Mouse (Mus musculus) myocyte (in vitro differentiated cells): ENCODE results near the gene Prkca. TPM values are rescaled to one million over a fixed set of nuclear protein-coding genes. Genes with fewer than 3 reads are reported as not detected.

ENCODE experiments used
- H3K27me3 ChIP-seq: one replicate; pipeline ENCODE4 v1.6.1; 2011; ENCODE audit not compliant: control insufficient read depth, insufficient read depth, insufficient read length
- H3K36me3 ChIP-seq: one replicate; pipeline ENCODE4 v1.6.1; 2011; ENCODE audit not compliant: control insufficient read depth, insufficient read depth
- H3K4me2 ChIP-seq: one replicate; pipeline ENCODE4 v1.6.1; 2011; ENCODE audit warnings: low read depth, control low read depth
- H3K4me3 ChIP-seq: one replicate; pipeline ENCODE4 v1.5.1; 2011; ENCODE audit warnings: mild to moderate bottlenecking, control low read depth, moderate library complexity
- H3K79me2 ChIP-seq: one replicate; pipeline ENCODE4 v1.6.1; 2011; ENCODE audit not compliant: control insufficient read depth, insufficient read depth
- H3ac ChIP-seq: one replicate; pipeline ENCODE4 v1.6.1; 2011; ENCODE audit not compliant: control insufficient read depth, insufficient read length
- CEBPB ChIP-seq: IDR thresholded peaks from 2 replicates; pipeline ENCODE4 v1.6.1; 2011; ENCODE audit warnings: mild to moderate bottlenecking, moderate library complexity; ENCODE audit not compliant: poor library complexity, insufficient read depth, severe bottlenecking
- E2F4 ChIP-seq: IDR thresholded peaks from one replicate; pipeline ENCODE4 v1.6.1; 2011; ENCODE audit warnings: mild to moderate bottlenecking, control low read depth, moderate library complexity; ENCODE audit not compliant: insufficient read depth
- MAX ChIP-seq: IDR thresholded peaks from one replicate; pipeline ENCODE4 v1.6.1; 2011; ENCODE audit warnings: low read depth, mild to moderate bottlenecking, control low read depth
- MYOD1 ChIP-seq, 3 experiments: IDR thresholded peaks; one replicate each; pipeline ENCODE4 v1.6.1; 2011; ENCODE audit warnings: control low read depth in 2 of 3, low read depth in 2 of 3, mild to moderate bottlenecking in 2 of 3, moderate library complexity in 1 of 3; ENCODE audit not compliant: insufficient read length in 2 of 3, control insufficient read depth in 1 of 3
- MYOG ChIP-seq, 3 experiments: IDR thresholded peaks; one replicate each; pipeline ENCODE4 v1.6.1; 2011; ENCODE audit warnings: control low read depth in 2 of 3, low read depth in 2 of 3, mild to moderate bottlenecking in 2 of 3; ENCODE audit not compliant: insufficient read length in 2 of 3, control insufficient read depth in 1 of 3, insufficient read depth in 1 of 3
- POLR2A ChIP-seq: IDR thresholded peaks from one replicate; pipeline ENCODE4 v1.6.1; 2011; ENCODE audit warnings: low read depth, mild to moderate bottlenecking, control low read depth, moderate library complexity; ENCODE audit not compliant: insufficient read length
- POLR2AphosphoS2 ChIP-seq: IDR thresholded peaks from one replicate; pipeline ENCODE4 v1.6.1; 2011; ENCODE audit warnings: low read depth, control low read depth; ENCODE audit not compliant: insufficient read length
- REST ChIP-seq: IDR thresholded peaks from one replicate; pipeline ENCODE4 v1.6.1; 2011; ENCODE audit warnings: mild to moderate bottlenecking, control low read depth, moderate library complexity; ENCODE audit not compliant: insufficient read depth, insufficient read length
- SRF ChIP-seq: IDR thresholded peaks from one replicate; pipeline ENCODE4 v1.6.1; 2011; ENCODE audit warnings: low read depth; ENCODE audit not compliant: control insufficient read depth, insufficient read length
- TCF12 ChIP-seq: IDR thresholded peaks from one replicate; pipeline ENCODE4 v1.6.1; 2011; ENCODE audit warnings: mild to moderate bottlenecking, control low read depth; ENCODE audit not compliant: poor library complexity, insufficient read depth, severe bottlenecking
- TCF3 ChIP-seq: IDR thresholded peaks from one replicate; pipeline ENCODE4 v1.6.1; 2011; ENCODE audit warnings: low read depth, control low read depth; ENCODE audit not compliant: insufficient read length
- USF1 ChIP-seq: IDR thresholded peaks from one replicate; pipeline ENCODE4 v1.6.1; 2011; ENCODE audit warnings: low read depth, mild to moderate bottlenecking, control low read depth, moderate library complexity
- polyA plus RNA-seq: library from polyadenylated mRNA; unstranded; fragments of >200 nt; fragmentation: generic; extraction: Trizol; gene quantifications from one replicate; pipeline ENCODE4 v1.2.1, GENCODE M21; 2012; ENCODE audit warnings: missing spikeins

The Prkca gene
- polyA plus RNA-seq, 1 experiment = 15.3 TPM

DNA sequence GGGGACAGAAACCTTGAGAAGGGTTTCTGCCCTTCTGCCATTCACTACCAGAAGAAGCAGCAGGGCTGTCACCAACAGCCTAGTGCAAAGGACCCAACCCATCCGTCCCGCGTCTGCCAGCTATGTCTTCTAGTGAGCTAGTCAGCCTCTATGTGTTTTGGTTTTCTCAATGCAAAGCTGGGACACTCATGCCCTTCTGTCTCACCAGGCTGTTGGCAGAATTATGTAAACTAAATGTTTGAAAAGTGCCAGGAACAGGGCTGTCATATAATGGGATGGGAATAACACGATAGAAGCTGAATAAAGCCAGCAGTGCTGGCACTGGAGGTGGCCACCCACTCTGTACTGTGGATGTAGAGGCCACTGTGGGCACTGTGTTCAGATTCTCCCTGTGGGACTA, 393.1 kb downstream of the Prkca start:
- Histone ChIP-seq H3K79me2 (no peaks in the 10 kb centered on the region), H3K4me2 (no peak overlapping the region), H3K36me3 (peaks cover 8% of the 10 kb centered on the region), H3K27me3 (no peaks in the 10 kb centered on the region), H3ac (no peak overlapping the region), H3K4me3 (no peak overlapping the region)
- TF ChIP-seq E2F4 (no peak), USF1 (no peak), REST (no peak), POLR2A (no peak), SRF (no peak), POLR2AphosphoS2 (no peak), CEBPB (no peak), TCF3 (no peak), MYOG (IDR thresholded peaks at IDR 0.05; ENCODE audit: control insufficient read depth in 1 of 3, insufficient read depth in 1 of 3, insufficient read length in 2 of 3, low read depth in 2 of 3) (no peak), MYOD1 (IDR thresholded peaks at IDR 0.05; ENCODE audit: control insufficient read depth in 1 of 3, insufficient read length in 2 of 3, low read depth in 2 of 3) (no peak), MAX (no peak), TCF12 (no peak)

DNA sequence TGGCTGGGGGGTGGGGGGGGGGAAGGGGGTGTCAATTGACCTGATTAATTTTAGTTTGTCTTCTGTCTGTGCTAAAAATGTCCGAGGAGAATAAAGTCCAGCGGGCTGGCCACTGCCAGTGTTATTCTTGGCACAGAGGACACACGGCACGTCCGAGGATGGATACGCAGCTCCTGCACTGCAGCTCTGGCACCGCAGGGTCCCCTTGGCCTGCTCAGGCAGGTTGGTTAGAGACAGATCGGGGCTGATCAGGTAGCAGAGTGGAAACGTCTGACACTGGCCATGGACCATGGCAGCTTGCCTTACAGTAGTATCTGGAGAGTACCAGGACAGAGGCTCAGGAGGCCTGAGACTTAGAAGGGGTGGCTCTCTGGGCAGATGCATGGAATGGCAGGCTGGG, 393.5 kb downstream of the Prkca start:
- Histone ChIP-seq H3K4me2 (no peak overlapping the region), H3ac (no peak overlapping the region), H3K79me2 (no peaks in the 10 kb centered on the region), H3K27me3 (no peaks in the 10 kb centered on the region), H3K36me3 (peaks cover 13% of the 10 kb centered on the region), H3K4me3 (no peak overlapping the region)
- TF ChIP-seq TCF12 (no peak), MAX (no peak), MYOG (IDR thresholded peaks at IDR 0.05; ENCODE audit: control insufficient read depth in 1 of 3, insufficient read depth in 1 of 3, insufficient read length in 2 of 3, low read depth in 2 of 3) (no peak), SRF (no peak), TCF3 (no peak), POLR2AphosphoS2 (no peak), POLR2A (no peak), MYOD1 (IDR thresholded peaks at IDR 0.05; ENCODE audit: control insufficient read depth in 1 of 3, insufficient read length in 2 of 3, low read depth in 2 of 3) (no peak), REST (no peak)

DNA sequence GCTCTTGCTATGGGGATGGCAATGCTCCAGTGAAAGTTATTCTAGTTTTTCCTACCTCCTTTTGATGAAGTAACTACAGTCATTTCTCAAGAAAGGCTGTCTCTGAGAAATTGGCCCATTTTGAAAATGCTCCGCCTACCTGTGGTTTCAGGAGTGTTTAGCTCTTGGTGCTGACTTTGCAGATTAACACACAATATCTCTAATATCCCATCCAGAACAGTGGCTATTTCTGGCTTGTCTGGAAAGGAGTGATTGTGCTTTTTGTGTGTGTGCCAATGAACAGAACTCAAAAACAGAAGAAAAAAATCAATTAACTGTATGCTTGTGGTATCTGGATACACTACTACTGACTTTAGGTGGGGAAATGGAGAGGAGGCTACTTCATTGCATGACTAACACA, 395.8 kb downstream of the Prkca start:
- Histone ChIP-seq H3K4me3 (no peak overlapping the region), H3K4me2 (no peak overlapping the region), H3K36me3 (peaks cover 30% of the 10 kb centered on the region), H3K79me2 (no peaks in the 10 kb centered on the region), H3ac (no peak overlapping the region), H3K27me3 (no peaks in the 10 kb centered on the region)
- TF ChIP-seq E2F4 = no peak
- no peak for TF ChIP-seq POLR2A
- no peak for TF ChIP-seq TCF3
- no peak for TF ChIP-seq MYOD1 (IDR thresholded peaks at IDR 0.05; ENCODE audit: control insufficient read depth in 1 of 3, insufficient read length in 2 of 3, low read depth in 2 of 3)
- no peak for TF ChIP-seq USF1
- TF ChIP-seq CEBPB = no peak
- no peak for TF ChIP-seq SRF
- no peak for TF ChIP-seq POLR2AphosphoS2
- TF ChIP-seq MYOG (IDR thresholded peaks at IDR 0.05; ENCODE audit: control insufficient read depth in 1 of 3, insufficient read depth in 1 of 3, insufficient read length in 2 of 3, low read depth in 2 of 3) = no peak
- no peak for TF ChIP-seq MAX
- TF ChIP-seq TCF12 = no peak
- no peak for TF ChIP-seq REST

DNA sequence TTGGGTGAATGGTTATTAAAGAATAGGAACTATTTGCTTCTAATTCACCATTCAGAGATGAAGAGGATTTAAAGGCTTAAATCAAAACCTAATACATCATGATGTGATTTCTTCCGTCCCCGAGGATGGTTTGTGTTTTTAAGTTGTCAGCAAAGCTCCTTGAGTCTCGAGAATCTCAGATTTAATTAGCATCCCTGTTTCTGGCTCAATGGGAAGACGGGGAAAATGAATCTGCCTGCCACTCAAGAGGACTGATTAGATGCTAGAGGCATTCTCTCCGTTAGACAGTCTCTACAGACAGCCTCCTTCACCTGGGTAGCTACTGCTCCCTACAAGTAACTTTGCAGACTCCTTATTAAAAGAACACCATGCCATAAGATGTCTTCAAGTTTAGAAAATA, 396.9 kb downstream of the Prkca start:
- H3K36me3 ChIP-seq = peaks cover 30% of the 10 kb centered on the region
- no peaks in the 10 kb centered on the region for H3K79me2 ChIP-seq
- H3K27me3 ChIP-seq = no peaks in the 10 kb centered on the region
- no peak overlapping the region for H3K4me2 ChIP-seq
- no peak overlapping the region for H3K4me3 ChIP-seq
- no peak for TF ChIP-seq REST
- TF ChIP-seq TCF12 = no peak
- no peak for TF ChIP-seq MYOD1 (IDR thresholded peaks at IDR 0.05; ENCODE audit: control insufficient read depth in 1 of 3, insufficient read length in 2 of 3, low read depth in 2 of 3)
- no peak for TF ChIP-seq MYOG (IDR thresholded peaks at IDR 0.05; ENCODE audit: control insufficient read depth in 1 of 3, insufficient read depth in 1 of 3, insufficient read length in 2 of 3, low read depth in 2 of 3)
- no peak for TF ChIP-seq POLR2AphosphoS2
- TF ChIP-seq E2F4 = no peak
- no peak for TF ChIP-seq SRF
- TF ChIP-seq TCF3 = no peak
- TF ChIP-seq USF1 = no peak
- no peak for TF ChIP-seq CEBPB
- no peak overlapping the region for H3ac ChIP-seq

DNA sequence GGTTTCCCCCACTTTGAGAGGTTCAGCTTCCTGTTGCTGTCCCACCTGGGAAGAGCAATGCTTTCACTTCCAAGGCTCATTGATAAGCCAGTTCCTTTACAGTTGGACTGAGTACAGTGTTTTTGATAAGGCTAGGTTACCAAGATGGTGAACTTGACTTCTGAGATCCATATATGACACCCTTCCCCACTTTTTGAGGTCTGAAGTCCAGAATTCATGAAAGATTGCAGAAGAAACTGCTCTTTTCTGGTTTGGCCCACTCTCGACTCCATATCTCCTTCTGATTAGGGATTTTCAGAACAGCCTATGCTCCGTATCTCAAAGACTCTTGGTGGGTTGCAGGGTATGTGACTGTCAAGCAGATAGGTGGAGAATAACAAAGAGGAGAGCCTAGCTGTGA, 406.8 kb downstream of the Prkca start:
- H3K4me3 ChIP-seq = no peak overlapping the region
- peaks cover 41% of the 10 kb centered on the region for H3K36me3 ChIP-seq
- H3K27me3 ChIP-seq = no peaks in the 10 kb centered on the region
- no peak overlapping the region for H3K4me2 ChIP-seq
- no peaks in the 10 kb centered on the region for H3K79me2 ChIP-seq
- TF ChIP-seq TCF12 = no peak
- no peak for TF ChIP-seq USF1
- TF ChIP-seq TCF3 = no peak
- TF ChIP-seq CEBPB = no peak
- no peak for TF ChIP-seq MYOG (IDR thresholded peaks at IDR 0.05; ENCODE audit: control insufficient read depth in 1 of 3, insufficient read depth in 1 of 3, insufficient read length in 2 of 3, low read depth in 2 of 3)
- no peak for TF ChIP-seq POLR2AphosphoS2
- TF ChIP-seq REST = no peak
- TF ChIP-seq POLR2A = no peak
- TF ChIP-seq SRF = no peak
- TF ChIP-seq E2F4 = no peak
- no peak for TF ChIP-seq MAX
- TF ChIP-seq MYOD1 (IDR thresholded peaks at IDR 0.05; ENCODE audit: control insufficient read depth in 1 of 3, insufficient read length in 2 of 3, low read depth in 2 of 3) = no peak
- no peak overlapping the region for H3ac ChIP-seq
